Mouse (Mus musculus): ENCODE results near the gene Sumf1.
A peak's percentile ranks its signal among the peaks of the same experiment; 100 is the strongest.

Gene Sumf1

GRCm38 (mm10) chr6:108092646-108093045, 92.7 kb downstream of the Sumf1 start:
- DNase-seq (ENCODE audit: low read depth, low spot score) = no peak

- DNase-seq (ENCODE audit: low read depth, low spot score) = no peak
Observed at GRCm38 (mm10) chr6:108091296-108091695, 94.1 kb downstream of the Sumf1 start.

- no peak for DNase-seq (ENCODE audit: low read depth, low spot score)
Observed at GRCm38 (mm10) chr6:108075857-108076256, 109.5 kb downstream of the Sumf1 start.

- DNase-seq (ENCODE audit: low read depth, low spot score) = no peak
Observed at GRCm38 (mm10) chr6:108074624-108075023, 110.8 kb downstream of the Sumf1 start.

- DNase-seq (ENCODE audit: low read depth, low spot score) = no peak
Observed at GRCm38 (mm10) chr6:108073931-108074330, 111.5 kb downstream of the Sumf1 start.

GRCm38 (mm10) chr6:108073071-108073470, 112.3 kb downstream of the Sumf1 start:
- DNase-seq (ENCODE audit: low read depth, low spot score) = no peak

- no peak for DNase-seq (ENCODE audit: low read depth, low spot score)
Observed at GRCm38 (mm10) chr6:108070947-108071346, 114.4 kb downstream of the Sumf1 start.

- DNase-seq (ENCODE audit: low read depth, low spot score) = peak; percentile 79
Observed at GRCm38 (mm10) chr6:108065583-108065982, 119.8 kb downstream of the Sumf1 start.

GRCm38 (mm10) chr6:108064918-108065526, 120.4 kb downstream of the Sumf1 start, which contains the start of gene Setmar:
Setmar (plus strand) TSS chr6:108065045.
- peak; percentile 91 for DNase-seq (ENCODE audit: low read depth, low spot score)

- no peak for DNase-seq (ENCODE audit: low read depth, low spot score)
Observed at GRCm38 (mm10) chr6:108061121-108061520, 124.3 kb downstream of the Sumf1 start.

GRCm38 (mm10) chr6:108058066-108058465, 127.3 kb downstream of the Sumf1 start:
- DNase-seq (ENCODE audit: low read depth, low spot score) = no peak

GRCm38 (mm10) chr6:108057353-108057752, 128.0 kb downstream of the Sumf1 start:
- DNase-seq (ENCODE audit: low read depth, low spot score) = no peak
